Mouse (Mus musculus): ENCODE results near the gene Gm45233.

DNA sequence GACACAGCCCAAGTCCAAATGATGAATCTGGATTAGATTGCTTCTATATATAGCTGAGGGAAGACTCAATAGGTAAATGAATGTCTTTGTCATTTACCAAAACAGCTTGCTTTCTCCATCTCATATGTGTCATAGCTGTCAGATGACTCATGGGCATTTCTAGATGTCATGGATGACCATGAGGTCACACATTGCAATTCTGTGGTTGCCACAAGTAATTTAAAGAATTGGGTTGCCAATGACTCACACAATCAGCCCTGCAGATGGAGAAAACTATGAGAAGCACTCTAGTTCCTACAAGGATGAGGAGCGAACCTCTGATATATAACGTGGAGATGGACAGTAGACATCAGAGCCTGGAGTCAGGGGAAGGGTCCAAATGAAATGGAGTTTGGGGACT is 44.4 kb upstream of the Gm45233 start:
- TF ChIP-seq CTCF (IDR thresholded peaks at IDR 0.05) (no peak), EP300 (IDR thresholded peaks at IDR 0.05; ENCODE audit: insufficient read depth, low read depth, low read length) (no peak)

All from heart, adult 2 months (tissue).